ENCODE assay signal across 22 mouse cellular contexts in genomic region chr7:114773781-114774180, GRCm38 (mm10). TPM values are rescaled to one million over a fixed set of nuclear protein-coding genes. Genes with fewer than 3 reads are reported as not detected.
DNase-seq lines count a peak whose midpoint lies in the region; ATAC-seq and TF ChIP-seq lines count a peak whose summit lies in the region.
"Had no signal": no experiment of that assay in that cellular context is flagged by ENCODE, and none has a peak within 500 bp of the region (broad histone marks: within the 10 kb centered on the region; RNA-seq: fewer than 3 reads in every experiment).

No protein-coding gene starts in this region.

- no peaks in the 10 kb centered on the region for H3K36me3 ChIP-seq in limb, embryonic 13.5 days
- no peaks in the 10 kb centered on the region for H3K36me3 ChIP-seq in limb, embryonic 10.5 days
- no peaks in the 10 kb centered on the region for H3K36me3 ChIP-seq in forebrain, postnatal 0 days (ENCODE audit: insufficient read depth)
- H3K36me3 ChIP-seq in forebrain, embryonic 16.5 days (ENCODE audit: control insufficient read depth, insufficient read depth) = no peaks in the 10 kb centered on the region
- H3K36me3 ChIP-seq: forebrain, embryonic 12.5 days; heart, embryonic 13.5 days; hindbrain, embryonic 12.5 days had no signal

- WGBS in limb, embryonic 13.5 days = 17% methylated on average over 4 of the region's 4 CpGs
- WGBS in limb, embryonic 10.5 days = 24% methylated on average over 4 of the region's 4 CpGs
- WGBS in forebrain, postnatal 0 days = 63% methylated on average over 4 of the region's 4 CpGs
- WGBS in lung, adult 2 months = 56% methylated on average over 4 of the region's 4 CpGs
- 69% methylated on average over 4 of the region's 4 CpGs for WGBS in forebrain, embryonic 16.5 days

- no peak overlapping the region for H3K4me2 ChIP-seq in limb, embryonic 13.5 days (replicated peaks)
- H3K4me2 ChIP-seq in forebrain, postnatal 0 days (ENCODE audit: low read depth) = no peak overlapping the region
- H3K4me2 ChIP-seq in forebrain, embryonic 16.5 days (ENCODE audit: low read length) = no peak overlapping the region
- H3K4me2 ChIP-seq: forebrain, embryonic 12.5 days; heart, embryonic 13.5 days; hindbrain, embryonic 12.5 days had no signal

- H3K4me1 ChIP-seq in limb, embryonic 13.5 days = no peaks in the 10 kb centered on the region
- H3K4me1 ChIP-seq in limb, embryonic 10.5 days = peaks cover 8% of the 10 kb centered on the region
- peaks cover 9% of the 10 kb centered on the region; the same call in 1 of the 2 replicates for H3K4me1 ChIP-seq in embryonic fibroblast, embryonic 13.5 days (ENCODE audit: control insufficient read depth, insufficient read depth, low read length)
- no peaks in the 10 kb centered on the region for H3K4me1 ChIP-seq in forebrain, postnatal 0 days (ENCODE audit: insufficient read depth)
- H3K4me1 ChIP-seq in lung, adult 2 months (ENCODE audit: control insufficient read depth, insufficient read depth, low read length) = no peaks in the 10 kb centered on the region
- H3K4me1 ChIP-seq in forebrain, embryonic 16.5 days (replicated peaks; ENCODE audit: control insufficient read depth, insufficient read depth, low read length) = no peaks in the 10 kb centered on the region
- H3K4me1 ChIP-seq: forebrain, embryonic 12.5 days; hindbrain, embryonic 12.5 days had no signal

- H3K4me3 ChIP-seq in limb, embryonic 13.5 days = no peak overlapping the region
- H3K4me3 ChIP-seq in limb, embryonic 10.5 days = no peak overlapping the region
- no peak overlapping the region for H3K4me3 ChIP-seq in embryonic fibroblast, embryonic 13.5 days (ENCODE audit: insufficient read depth, low read length)
- H3K4me3 ChIP-seq in forebrain, postnatal 0 days (ENCODE audit: low read depth, low read length) = no peak overlapping the region
- no peak overlapping the region for H3K4me3 ChIP-seq in lung, adult 2 months (replicated peaks; ENCODE audit: extremely low read depth, low read depth, low read length)
- H3K4me3 ChIP-seq in forebrain, embryonic 16.5 days (replicated peaks; ENCODE audit: low read length) = no peak overlapping the region
- H3K4me3 ChIP-seq: forebrain, embryonic 12.5 days; gastrocnemius, adult 2 months; heart, embryonic 13.5 days; hindbrain, embryonic 12.5 days had no signal

- no peak for TF ChIP-seq CTCF in embryonic fibroblast, embryonic 13.5 days (IDR thresholded peaks at IDR 0.05; ENCODE audit: borderline replicate concordance, insufficient read depth, low read length)
- TF ChIP-seq CTCF in forebrain, postnatal 0 days (IDR thresholded peaks at IDR 0.05; ENCODE audit: low read depth) = no peak
- no peak for TF ChIP-seq CTCF in lung, adult 2 months (IDR thresholded peaks at IDR 0.05; ENCODE audit: insufficient read depth, low read length)

- no peaks in the 10 kb centered on the region for H3K27me3 ChIP-seq in limb, embryonic 13.5 days
- H3K27me3 ChIP-seq in limb, embryonic 10.5 days (ENCODE audit: low read depth, poor library complexity, severe bottlenecking) = no peaks in the 10 kb centered on the region
- no peaks in the 10 kb centered on the region for H3K27me3 ChIP-seq in forebrain, postnatal 0 days (ENCODE audit: insufficient read depth, low read length)
- no peaks in the 10 kb centered on the region for H3K27me3 ChIP-seq in forebrain, embryonic 16.5 days (replicated peaks; ENCODE audit: control insufficient read depth, insufficient read depth, low read length)
- H3K27me3 ChIP-seq: forebrain, embryonic 12.5 days; heart, embryonic 13.5 days; hindbrain, embryonic 12.5 days had no signal

- H3K9ac ChIP-seq in limb, embryonic 13.5 days = no peak overlapping the region
- no peak overlapping the region for H3K9ac ChIP-seq in forebrain, postnatal 0 days
- H3K9ac ChIP-seq in forebrain, embryonic 16.5 days (replicated peaks; ENCODE audit: low read depth, low read length) = no peak overlapping the region
- H3K9ac ChIP-seq: forebrain, embryonic 12.5 days; heart, embryonic 13.5 days; hindbrain, embryonic 12.5 days had no signal

- H3K9me3 ChIP-seq in limb, embryonic 13.5 days = no peaks in the 10 kb centered on the region
- no peaks in the 10 kb centered on the region for H3K9me3 ChIP-seq in limb, embryonic 10.5 days (replicated peaks)
- no peaks in the 10 kb centered on the region for H3K9me3 ChIP-seq in forebrain, postnatal 0 days (ENCODE audit: low read length)
- no peaks in the 10 kb centered on the region for H3K9me3 ChIP-seq in forebrain, embryonic 16.5 days (ENCODE audit: control insufficient read depth, low read length)
- H3K9me3 ChIP-seq: forebrain, embryonic 12.5 days; heart, embryonic 13.5 days; hindbrain, embryonic 12.5 days had no signal

- DNase-seq in limb, embryonic 10.5 days (ENCODE audit: low spot score) = no peak
- DNase-seq in embryo, embryonic 9.5 days (ENCODE audit: extremely low spot score) = peak; percentile 8
- no peak for DNase-seq in forebrain, postnatal 0 days
- no peak for DNase-seq in lung, adult 2 months
- DNase-seq: adrenal gland, adult 8-10 months; cerebellum, adult 11-12 months; cerebellum, adult 9-11 months; cerebellum, postnatal 36 days; gastrocnemius, adult 2 months; gastrocnemius, postnatal 25 days; heart, postnatal 36 days had no signal

- no peak for TF ChIP-seq POLR2A in embryonic fibroblast, embryonic 13.5 days (IDR thresholded peaks at IDR 0.05; ENCODE audit: low read depth, low read length)
- no peak for TF ChIP-seq POLR2A in lung, adult 2 months (IDR thresholded peaks at IDR 0.05; ENCODE audit: borderline replicate concordance, extremely low read depth, low read depth, low read length)

- peak; percentile 61; the same call in 1 of the 2 replicates for ATAC-seq in limb, embryonic 13.5 days (ENCODE audit: low FRiP score, low read depth)
- no peak for ATAC-seq in forebrain, postnatal 0 days
- ATAC-seq in forebrain, embryonic 16.5 days = no peak
- ATAC-seq: hindbrain, embryonic 16.5 days; inflammation-experienced regulatory T-cells, adult 6 months; intestine, postnatal 0 days had no signal

- H3K27ac ChIP-seq in limb, embryonic 13.5 days = no peak overlapping the region
- H3K27ac ChIP-seq in limb, embryonic 10.5 days = no peak overlapping the region
- H3K27ac ChIP-seq in embryonic fibroblast, embryonic 13.5 days (ENCODE audit: insufficient read depth, low read length) = peak overlapping the region; percentile 21; the same call in 1 of the 2 replicates
- no peak overlapping the region for H3K27ac ChIP-seq in forebrain, postnatal 0 days (ENCODE audit: low read depth, low read length)
- no peak overlapping the region for H3K27ac ChIP-seq in forebrain, embryonic 16.5 days (ENCODE audit: low read length)
- H3K27ac ChIP-seq: forebrain, embryonic 12.5 days; gastrocnemius, adult 2 months; heart, embryonic 13.5 days; hindbrain, embryonic 12.5 days had no signal

RNA-seq across cellular contexts. Expression of gene Insc, which starts 30.3 kb away (rescaled TPM):
- 3.0 and 3.5 TPM in 2 replicates for polyA plus RNA-seq in limb, embryonic 13.5 days (2015; fragmentation: Nextera tagmentation; extraction: Ambion mirVana)
- 0.08 and 0.85 TPM in 2 replicates for polyA plus RNA-seq in limb, embryonic 10.5 days (2016; fragmentation: Nextera tagmentation; extraction: Ambion mirVana)
- 1.5 and 9.2 TPM in 2 replicates for polyA plus RNA-seq in embryonic fibroblast, embryonic 13.5 days (2011; ENCODE audit: insufficient read length, low read depth, missing spikeins)
- total RNA-seq in forebrain, postnatal 0 days (2014; rRNA removed) = 1.8 and 2.2 TPM in 2 replicates
- 1.8 TPM in 2 replicates for polyA plus RNA-seq in forebrain, postnatal 0 days (2015; fragmentation: Nextera tagmentation; extraction: Ambion mirVana)
- polyA plus RNA-seq in lung, adult 2 months (2012; rRNA removed) = 0.49 and 0.95 TPM in 2 replicates
- 1.1 and 1.2 TPM in 2 replicates for polyA plus RNA-seq in forebrain, embryonic 16.5 days (2015; fragmentation: Nextera tagmentation; extraction: Ambion mirVana)
- total RNA-seq: granulocyte monocyte progenitor cell, adult 5-6 weeks had no signal
- polyA plus RNA-seq: inflammation-experienced regulatory T-cells, adult 6 months had no signal

RNA-seq across cellular contexts. Expression of gene Calcb, which starts 55.3 kb away (rescaled TPM):
- 0.65 and 1.5 TPM in 2 replicates for polyA plus RNA-seq in limb, embryonic 13.5 days (2015; fragmentation: Nextera tagmentation; extraction: Ambion mirVana)
- not detected in 2 replicates for polyA plus RNA-seq in limb, embryonic 10.5 days (2016; fragmentation: Nextera tagmentation; extraction: Ambion mirVana)
- 0.76 TPM in 1 of 2 replicates, not detected in the other for polyA plus RNA-seq in embryonic fibroblast, embryonic 13.5 days (2011; ENCODE audit: insufficient read length, low read depth, missing spikeins)
- not detected in 2 replicates for total RNA-seq in forebrain, postnatal 0 days (2014; rRNA removed)
- not detected in 2 replicates for polyA plus RNA-seq in forebrain, postnatal 0 days (2015; fragmentation: Nextera tagmentation; extraction: Ambion mirVana)
- polyA plus RNA-seq in lung, adult 2 months (2012; rRNA removed) = 1.0 and 1.9 TPM in 2 replicates
- polyA plus RNA-seq in forebrain, embryonic 16.5 days (2015; fragmentation: Nextera tagmentation; extraction: Ambion mirVana) = not detected in 2 replicates
- total RNA-seq: adrenal gland, postnatal 4 days; gastrocnemius, adult 2 months; gastrocnemius, postnatal 25 days; granulocyte monocyte progenitor cell, adult 5-6 weeks had no signal
- polyA plus RNA-seq: heart, embryonic 13.5 days; hindbrain, embryonic 12.5 days; inflammation-experienced regulatory T-cells, adult 6 months had no signal
